Mouse (Mus musculus) neural tube, embryonic 13.5 days (tissue): ENCODE results near the gene Rxra. TPM values are rescaled to one million over a fixed set of nuclear protein-coding genes. Genes with fewer than 3 reads are reported as not detected.

Source experiments
- ATAC-seq: fragments of 200-750 bp; cut with Nextera tagmentation; 2 replicates; pipeline ENCODE4 v1.8.0; 2017; ENCODE audit warnings: low read depth, mild to moderate bottlenecking, moderate TSS enrichment, moderate library complexity
- H3K27ac ChIP-seq: fragments of 300-500 bp; sonication (generic); replicated peaks from 2 replicates; pipeline ENCODE4 v1.5.1; 2015; ENCODE audit warnings: moderate library complexity, mild to moderate bottlenecking, inconsistent platforms
- H3K27me3 ChIP-seq: fragments of 300-500 bp; sonication (generic); 2 replicates; pipeline ENCODE4 v1.6.1; 2015; ENCODE audit warnings: mild to moderate bottlenecking, inconsistent platforms
- H3K36me3 ChIP-seq: fragments of 300-500 bp; sonication (generic); 2 replicates; pipeline ENCODE4 v1.6.1; 2015; ENCODE audit warnings: mild to moderate bottlenecking, inconsistent platforms
- H3K4me1 ChIP-seq: fragments of 300-500 bp; sonication (generic); replicated peaks from 2 replicates; pipeline ENCODE4 v1.6.1; 2015; ENCODE audit warnings: inconsistent platforms
- H3K4me2 ChIP-seq: fragments of 300-500 bp; sonication (generic); 2 replicates; pipeline ENCODE4 v1.6.1; 2015; ENCODE audit warnings: inconsistent platforms, mild to moderate bottlenecking, moderate library complexity
- H3K4me3 ChIP-seq: fragments of 300-500 bp; sonication (generic); 2 replicates; pipeline ENCODE4 v1.5.1; 2015; ENCODE audit warnings: mild to moderate bottlenecking, inconsistent platforms
- H3K9ac ChIP-seq: fragments of 300-500 bp; sonication (generic); 2 replicates; pipeline ENCODE4 v1.6.1; 2015; ENCODE audit warnings: moderate library complexity, mild to moderate bottlenecking, inconsistent platforms
- H3K9me3 ChIP-seq: fragments of 300-500 bp; sonication (generic); 2 replicates; pipeline ENCODE4 v1.6.1; 2016; ENCODE audit warnings: inconsistent platforms
- WGBS: fragments of 180-500 bp; shearing (Covaris S2); methylation state at CpG from one replicate; pipeline ENCODE4 v1.1.7; 2015; 5-methylcytosine and 5-hydroxymethylcytosine counted together
- polyA plus RNA-seq: library from polyadenylated mRNA; unstranded; fragments of >200 nt; fragmentation: Nextera tagmentation; extraction: Ambion mirVana; gene quantifications from 2 replicates; pipeline ENCODE4 v1.2.1, GENCODE M21; 2015

Rxra gene
- polyA plus RNA-seq, 1 experiment from 2014 or later: 3.2 TPM

DNA sequence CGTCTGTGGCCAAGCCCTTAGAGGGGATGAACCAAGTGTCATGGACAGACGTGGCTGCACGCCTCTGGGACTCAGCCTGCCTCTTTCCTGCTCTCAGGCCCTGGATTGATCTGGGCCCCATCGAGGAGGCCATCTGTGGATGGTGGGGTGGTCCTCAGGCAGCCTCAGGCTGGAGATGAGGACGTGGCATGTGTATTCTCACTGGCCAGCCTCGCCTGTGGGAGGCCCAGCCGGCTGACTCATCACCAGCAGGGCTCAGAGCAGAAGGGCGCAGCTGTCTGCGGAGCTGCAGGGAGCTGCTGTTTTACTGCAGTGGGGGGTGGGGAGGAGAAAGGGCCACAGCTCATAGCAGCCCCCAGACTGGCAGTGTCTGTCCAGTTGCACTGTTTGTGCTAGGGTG, 126.3 kb downstream of the Rxra start:
- WGBS: 35% methylated on average over 9 of the region's 9 CpGs
- ATAC-seq: no peak
- Histone ChIP-seq H3K4me3 (no peak overlapping the region), H3K4me1 (peaks cover 9% of the 10 kb centered on the region; the same call in 1 of the 2 replicates), H3K4me2 (no peak overlapping the region), H3K9me3 (no peaks in the 10 kb centered on the region), H3K36me3 (no peaks in the 10 kb centered on the region), H3K27me3 (no peaks in the 10 kb centered on the region), H3K9ac (no peak overlapping the region), H3K27ac (no peak overlapping the region)

DNA sequence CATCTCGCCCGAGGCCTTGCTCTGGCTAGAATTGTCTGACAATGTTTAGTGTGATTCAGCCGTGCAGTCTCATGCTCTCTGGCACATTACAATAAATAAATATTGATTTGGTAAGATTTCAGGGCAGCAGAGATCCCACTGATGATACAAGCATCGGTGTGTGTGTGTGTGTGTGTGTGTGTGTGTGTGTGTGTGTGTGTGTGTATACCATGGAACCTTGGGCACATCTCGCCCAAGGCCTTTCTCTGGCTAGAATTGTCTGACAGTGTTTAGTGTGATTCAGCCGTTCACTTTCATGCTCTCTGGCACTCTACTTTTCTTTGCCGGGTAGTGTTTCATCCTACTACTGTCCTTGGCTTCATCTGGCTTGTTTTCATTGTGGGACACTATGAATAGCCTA, 130.5 kb downstream of the Rxra start:
- Histone ChIP-seq H3K9me3 (no peaks in the 10 kb centered on the region), H3K36me3 (no peaks in the 10 kb centered on the region), H3K27me3 (no peaks in the 10 kb centered on the region), H3K9ac (no peak overlapping the region), H3K27ac (no peak overlapping the region), H3K4me2 (no peak overlapping the region), H3K4me3 (no peak overlapping the region), H3K4me1 (peaks cover 9% of the 10 kb centered on the region; the same call in 1 of the 2 replicates)
- WGBS: 93% methylated on average over 7 of the region's 7 CpGs
- no peak for ATAC-seq

DNA sequence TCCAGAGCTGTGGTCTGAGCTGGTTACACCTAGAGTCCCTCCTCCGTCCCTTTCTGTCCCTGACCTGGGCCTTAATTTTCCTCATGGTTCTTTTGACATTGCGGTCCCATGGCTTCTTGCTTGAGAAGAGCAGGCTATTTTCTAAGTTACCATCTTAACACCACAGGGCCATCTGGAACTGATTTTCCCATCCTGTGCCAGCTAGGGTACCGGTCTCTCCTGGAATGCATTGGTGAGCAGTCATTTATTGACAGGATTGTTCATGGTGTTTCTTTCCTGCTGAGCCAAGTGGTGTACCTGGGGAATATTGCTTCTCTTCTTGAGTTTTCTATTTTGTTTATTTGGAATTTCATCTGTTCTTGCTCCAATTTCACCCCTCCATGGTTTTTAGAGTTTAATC, 131.4 kb downstream of the Rxra start:
- Histone ChIP-seq H3K36me3 (no peaks in the 10 kb centered on the region), H3K9ac (no peak overlapping the region), H3K27ac (no peak overlapping the region), H3K9me3 (no peaks in the 10 kb centered on the region), H3K27me3 (no peaks in the 10 kb centered on the region), H3K4me3 (no peak overlapping the region), H3K4me1 (peaks cover 2% of the 10 kb centered on the region; the same call in 1 of the 2 replicates), H3K4me2 (no peak overlapping the region)
- 89% methylated on average over 3 of the region's 3 CpGs for WGBS
- no peak for ATAC-seq

DNA sequence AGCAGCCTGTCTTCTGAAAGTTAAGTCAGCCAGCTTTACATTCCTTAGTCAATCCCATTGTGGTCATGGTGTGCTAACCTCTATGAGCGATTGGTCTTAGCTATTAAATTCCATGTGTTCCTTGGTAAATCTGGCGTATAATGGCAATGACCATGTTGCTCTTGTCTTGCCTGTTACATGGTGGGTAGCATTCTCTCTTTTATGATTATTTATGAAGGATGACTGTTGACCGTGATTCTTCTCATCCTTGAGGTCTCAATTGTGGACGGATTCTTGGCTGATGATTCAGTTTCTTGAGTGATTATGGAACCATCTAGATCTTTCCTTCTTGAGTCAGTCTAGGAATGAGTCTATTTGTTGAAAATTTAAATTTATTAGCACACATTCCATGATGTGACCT, 133.7 kb downstream of the Rxra start:
- Histone ChIP-seq H3K27ac (no peak overlapping the region), H3K36me3 (no peaks in the 10 kb centered on the region), H3K27me3 (no peaks in the 10 kb centered on the region), H3K9ac (no peak overlapping the region), H3K4me1 (peaks cover 12% of the 10 kb centered on the region), H3K9me3 (no peaks in the 10 kb centered on the region), H3K4me2 (no peak overlapping the region), H3K4me3 (no peak overlapping the region)
- WGBS: 92% methylated on average over 4 of the region's 4 CpGs
- no peak for ATAC-seq

Other genes with a start within 250 kb of the Rxra start
- gene Vav2, start 249.4 kb upstream of the Rxra start, polyA plus RNA-seq: 14.8 and 15.3 TPM in 2 replicates
- 30.0 and 30.5 TPM in 2 replicates for gene Brd3os, start 234.1 kb upstream of the Rxra start, polyA plus RNA-seq
- 122 and 144 TPM in 2 replicates for gene Brd3, start 168.8 kb upstream of the Rxra start, polyA plus RNA-seq
- gene Wdr5, start 161.3 kb upstream of the Rxra start, polyA plus RNA-seq: 36.6 and 39.7 TPM in 2 replicates
- gene Col5a1, start 210.0 kb downstream of the Rxra start, polyA plus RNA-seq: 25.8 and 27.4 TPM in 2 replicates